Mouse (Mus musculus) neural tube, embryonic 13.5 days (tissue): ENCODE results near the gene Carm1. TPM values are rescaled to one million over a fixed set of nuclear protein-coding genes. Genes with fewer than 3 reads are reported as not detected.

ENCODE experiments used
- ATAC-seq: fragments of 200-750 bp; cut with Nextera tagmentation; 2 replicates; pipeline ENCODE4 v1.8.0; 2017; ENCODE audit warnings: low read depth, mild to moderate bottlenecking, moderate TSS enrichment, moderate library complexity
- H3K27ac ChIP-seq: fragments of 300-500 bp; sonication (generic); replicated peaks from 2 replicates; pipeline ENCODE4 v1.5.1; 2015; ENCODE audit warnings: moderate library complexity, mild to moderate bottlenecking, inconsistent platforms
- H3K27me3 ChIP-seq: fragments of 300-500 bp; sonication (generic); 2 replicates; pipeline ENCODE4 v1.6.1; 2015; ENCODE audit warnings: mild to moderate bottlenecking, inconsistent platforms
- H3K36me3 ChIP-seq: fragments of 300-500 bp; sonication (generic); 2 replicates; pipeline ENCODE4 v1.6.1; 2015; ENCODE audit warnings: mild to moderate bottlenecking, inconsistent platforms
- H3K4me1 ChIP-seq: fragments of 300-500 bp; sonication (generic); replicated peaks from 2 replicates; pipeline ENCODE4 v1.6.1; 2015; ENCODE audit warnings: inconsistent platforms
- H3K4me2 ChIP-seq: fragments of 300-500 bp; sonication (generic); 2 replicates; pipeline ENCODE4 v1.6.1; 2015; ENCODE audit warnings: inconsistent platforms, mild to moderate bottlenecking, moderate library complexity
- H3K4me3 ChIP-seq: fragments of 300-500 bp; sonication (generic); 2 replicates; pipeline ENCODE4 v1.5.1; 2015; ENCODE audit warnings: mild to moderate bottlenecking, inconsistent platforms
- H3K9ac ChIP-seq: fragments of 300-500 bp; sonication (generic); 2 replicates; pipeline ENCODE4 v1.6.1; 2015; ENCODE audit warnings: moderate library complexity, mild to moderate bottlenecking, inconsistent platforms
- H3K9me3 ChIP-seq: fragments of 300-500 bp; sonication (generic); 2 replicates; pipeline ENCODE4 v1.6.1; 2016; ENCODE audit warnings: inconsistent platforms
- WGBS: fragments of 180-500 bp; shearing (Covaris S2); methylation state at CpG from one replicate; pipeline ENCODE4 v1.1.7; 2015; 5-methylcytosine and 5-hydroxymethylcytosine counted together
- polyA plus RNA-seq: library from polyadenylated mRNA; unstranded; fragments of >200 nt; fragmentation: Nextera tagmentation; extraction: Ambion mirVana; gene quantifications from 2 replicates; pipeline ENCODE4 v1.2.1, GENCODE M21; 2015

The Carm1 gene
- polyA plus RNA-seq: 43.8 and 45.8 TPM in 2 replicates

DNA sequence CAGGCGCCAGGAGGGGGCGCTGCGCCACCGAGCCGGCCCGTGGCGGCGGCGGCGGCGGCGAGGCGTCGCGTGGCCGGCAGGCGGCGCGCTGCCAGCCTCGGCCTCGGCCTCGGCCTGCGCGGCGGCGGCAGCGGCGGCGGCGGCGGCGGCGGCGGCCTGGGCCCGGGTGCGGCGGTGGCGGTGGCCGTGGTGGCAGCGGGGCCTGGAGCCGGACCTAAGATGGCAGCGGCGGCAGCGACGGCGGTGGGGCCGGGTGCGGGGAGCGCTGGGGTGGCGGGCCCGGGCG is at the start of gene Carm1:
Gene Carm1 (plus strand): TSS at position 106 of the 286 bp plus-strand sequence.
- WGBS: under 1% methylated on average over 29 of the region's 52 CpGs

DNA sequence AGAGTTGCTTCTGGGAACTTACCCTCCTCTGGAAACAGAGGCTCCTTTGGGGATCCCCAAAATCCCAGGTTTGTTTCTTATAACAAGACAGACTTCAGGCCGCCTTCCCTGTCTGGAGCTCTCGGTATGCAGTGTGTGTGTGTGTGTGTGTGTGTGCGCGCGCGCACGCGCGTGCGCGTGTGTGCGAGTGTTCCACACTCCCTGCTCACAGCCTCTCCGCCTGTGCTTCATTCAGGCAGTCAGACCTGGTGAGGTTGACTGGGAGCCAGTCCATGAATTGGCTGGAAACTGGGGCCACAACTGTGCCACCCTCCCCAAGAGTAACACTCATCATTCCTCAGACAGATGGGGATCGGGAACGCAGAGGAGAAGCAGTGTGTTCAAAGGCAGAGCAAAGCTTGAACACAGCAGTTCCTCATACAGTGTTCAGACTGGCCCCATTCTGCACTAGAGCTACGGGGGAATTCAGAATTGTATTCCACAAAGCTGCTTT is 49.6 kb upstream of the Carm1 start:
- Histone ChIP-seq H3K9me3 (no peaks in the 10 kb centered on the region), H3K4me3 (no peak overlapping the region), H3K27ac (0 out of 2 replicates have a peak overlapping the region, but pooled peaks have one; percentile 23), H3K27me3 (no peaks in the 10 kb centered on the region), H3K4me1 (no peaks in the 10 kb centered on the region), H3K4me2 (no peak overlapping the region), H3K36me3 (peaks cover 50% of the 10 kb centered on the region), H3K9ac (no peak overlapping the region)
- no peak for ATAC-seq
- WGBS: 92% methylated on average over 16 of the region's 16 CpGs

More for the DNA sequence above, at the start of gene Carm1:
- H3K9me3 ChIP-seq: no peaks in the 10 kb centered on the region
- peak within 1 kb of the TSS; percentile 96 for H3K9ac ChIP-seq
- H3K27me3 ChIP-seq: no peaks in the 10 kb centered on the region
- peak within 1 kb of the TSS; percentile 89 for H3K4me2 ChIP-seq
- H3K36me3 ChIP-seq: peaks cover 17% of the 10 kb centered on the region
- H3K27ac ChIP-seq: peak within 1 kb of the TSS; percentile 99
- peak; percentile 49 for ATAC-seq
- peak within 1 kb of the TSS; percentile 58 for H3K4me3 ChIP-seq
- peaks cover 48% of the 10 kb centered on the region for H3K4me1 ChIP-seq

DNA sequence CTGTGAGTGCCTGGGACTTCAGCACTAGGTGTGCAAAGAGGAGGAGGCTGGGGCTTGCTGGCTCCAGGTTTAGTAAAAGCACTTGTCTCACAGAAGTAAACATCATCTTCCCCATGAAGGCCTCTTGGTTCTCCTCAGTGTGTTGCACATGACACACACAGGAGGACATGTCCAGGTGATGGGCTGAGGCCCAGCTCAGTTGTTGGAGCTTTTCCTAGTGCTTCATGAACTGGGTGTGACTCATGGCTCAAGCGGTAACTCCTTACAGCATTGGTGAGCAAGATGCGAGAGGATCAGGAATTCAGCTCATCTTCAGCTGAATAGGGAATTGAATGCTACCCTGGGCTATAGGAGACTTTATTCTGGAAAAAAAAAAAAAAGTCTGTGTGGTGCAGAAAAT is 49.0 kb upstream of the Carm1 start:
- H3K4me3 ChIP-seq: no peak overlapping the region
- no peak overlapping the region for H3K4me2 ChIP-seq
- H3K4me1 ChIP-seq: no peaks in the 10 kb centered on the region
- no peaks in the 10 kb centered on the region for H3K27me3 ChIP-seq
- no peak overlapping the region for H3K27ac ChIP-seq
- H3K9me3 ChIP-seq: no peaks in the 10 kb centered on the region
- peaks cover 50% of the 10 kb centered on the region for H3K36me3 ChIP-seq
- no peak overlapping the region for H3K9ac ChIP-seq
- ATAC-seq: no peak
- WGBS: 96% methylated on average over 2 of the region's 2 CpGs

DNA sequence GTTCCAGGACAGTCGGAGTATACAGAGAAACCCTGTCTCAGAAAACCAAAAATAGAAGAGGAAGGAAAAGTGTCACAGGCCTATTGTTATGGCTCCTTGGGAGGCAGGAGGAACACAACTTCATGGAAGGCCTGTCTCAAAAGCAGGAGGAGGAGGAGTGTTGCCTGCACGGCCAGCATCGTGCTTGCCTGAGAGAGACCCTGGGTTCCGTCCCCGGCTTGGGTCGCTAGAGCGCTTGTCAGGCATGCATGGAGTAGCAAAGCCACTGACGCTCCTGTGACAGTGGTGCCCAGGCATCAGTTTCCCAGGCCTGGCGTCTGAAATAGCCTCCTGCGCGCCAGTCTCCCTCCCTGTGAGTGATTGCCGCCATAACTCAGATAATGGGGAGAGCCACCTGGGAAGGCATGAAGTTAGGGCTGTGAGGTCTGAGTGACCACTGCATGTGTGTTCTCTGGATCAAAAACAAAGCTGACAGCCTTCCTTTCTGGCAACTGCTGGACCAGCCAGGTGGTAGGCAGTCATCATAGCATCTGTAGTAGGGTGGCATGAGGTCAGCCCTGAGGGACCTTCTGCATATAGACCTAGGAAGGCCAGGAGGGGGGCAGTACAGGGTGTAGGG is 48.3 kb upstream of the Carm1 start:
- H3K4me3 ChIP-seq: no peak overlapping the region
- H3K4me2 ChIP-seq: no peak overlapping the region
- H3K9me3 ChIP-seq: no peaks in the 10 kb centered on the region
- no peak overlapping the region for H3K9ac ChIP-seq
- peaks cover 54% of the 10 kb centered on the region for H3K36me3 ChIP-seq
- no peak overlapping the region for H3K27ac ChIP-seq
- no peaks in the 10 kb centered on the region for H3K4me1 ChIP-seq
- 87% methylated on average over 12 of the region's 12 CpGs for WGBS
- ATAC-seq: no peak
- no peaks in the 10 kb centered on the region for H3K27me3 ChIP-seq

DNA sequence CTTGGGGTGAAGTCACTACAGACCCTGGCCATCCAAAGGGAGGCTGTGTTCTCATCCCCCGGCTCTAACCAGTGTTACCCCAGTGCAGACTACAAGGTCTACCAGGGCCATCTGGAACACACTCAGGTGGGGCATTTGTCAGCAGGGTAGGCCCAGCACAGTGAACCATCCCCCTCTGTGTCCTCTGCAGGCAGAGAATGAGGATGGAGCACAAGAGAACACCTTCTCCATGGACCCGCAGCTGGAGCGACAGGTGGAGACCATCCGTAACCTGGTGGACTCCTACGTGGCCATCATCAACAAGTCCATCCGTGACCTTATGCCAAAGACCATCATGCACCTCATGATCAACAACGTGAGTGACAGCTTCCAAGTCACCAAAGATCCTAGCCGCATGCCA is 43.3 kb upstream of the Carm1 start:
- 95% methylated on average over 8 of the region's 8 CpGs for WGBS
- H3K36me3 ChIP-seq: peaks cover 71% of the 10 kb centered on the region
- H3K4me2 ChIP-seq: no peak overlapping the region
- H3K4me1 ChIP-seq: no peaks in the 10 kb centered on the region
- H3K27ac ChIP-seq: no peak overlapping the region
- H3K4me3 ChIP-seq: no peak overlapping the region
- H3K9me3 ChIP-seq: no peaks in the 10 kb centered on the region
- no peak for ATAC-seq
- no peak overlapping the region for H3K9ac ChIP-seq
- no peaks in the 10 kb centered on the region for H3K27me3 ChIP-seq

DNA sequence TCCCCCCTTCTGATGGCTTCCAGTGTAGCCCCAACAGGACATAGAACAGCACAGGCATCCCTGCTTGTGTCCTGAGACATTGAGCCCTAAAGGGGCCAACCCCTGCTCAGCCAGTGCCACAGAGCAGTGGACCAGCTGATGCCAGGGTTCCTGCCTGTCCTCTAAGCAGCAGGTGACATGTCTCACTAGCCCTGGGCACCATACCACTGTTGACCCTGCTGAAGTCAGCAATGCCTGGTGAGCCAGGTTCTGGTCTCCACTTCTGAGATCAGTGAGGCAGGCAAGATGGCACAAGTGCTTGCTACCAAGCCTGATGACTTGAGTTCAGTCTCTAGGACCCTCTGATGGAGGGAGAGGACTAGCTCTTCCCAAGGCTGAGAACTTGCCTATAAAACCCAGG is 40.9 kb upstream of the Carm1 start:
- H3K27me3 ChIP-seq: no peaks in the 10 kb centered on the region
- no peak overlapping the region for H3K4me3 ChIP-seq
- peaks cover 63% of the 10 kb centered on the region for H3K36me3 ChIP-seq
- peaks cover 14% of the 10 kb centered on the region for H3K4me1 ChIP-seq
- ATAC-seq: no peak
- H3K9ac ChIP-seq: peak overlapping the region; percentile 2; the same call in 1 of the 2 replicates
- H3K9me3 ChIP-seq: no peaks in the 10 kb centered on the region
- H3K27ac ChIP-seq: no peak overlapping the region
- H3K4me2 ChIP-seq: no peak overlapping the region

DNA sequence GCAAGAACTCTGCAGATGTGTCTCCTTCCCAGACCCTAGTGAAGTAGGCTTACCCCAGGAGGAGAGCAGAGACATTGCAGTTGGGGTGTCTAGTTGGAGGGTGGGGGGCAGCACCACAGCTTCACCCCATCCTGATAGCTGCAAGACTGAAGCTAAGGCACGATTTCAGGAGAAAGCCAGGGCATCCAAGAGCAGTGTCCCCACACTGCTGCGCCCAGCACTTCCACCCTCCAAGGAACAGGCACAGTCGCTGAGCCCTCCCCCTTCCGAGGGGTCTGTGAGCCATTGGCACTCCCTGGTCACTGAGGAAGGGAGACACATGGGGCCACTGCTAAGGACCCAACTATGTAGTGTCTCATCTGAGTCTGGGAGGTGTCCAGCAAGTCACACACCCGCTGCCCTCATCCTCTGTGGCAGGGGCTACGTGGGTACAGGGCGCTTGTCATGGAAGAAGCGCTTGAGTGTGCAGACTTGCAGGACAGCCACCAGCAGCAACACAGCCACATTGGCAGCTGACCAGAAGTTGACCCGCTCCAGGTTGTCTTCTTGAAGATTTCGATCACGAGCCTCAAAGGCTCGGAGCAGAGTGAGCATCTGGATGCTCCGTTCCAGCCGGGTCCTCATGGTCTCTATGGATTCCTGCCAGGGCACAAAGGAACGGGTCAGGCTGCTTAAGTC is 38.8 kb upstream of the Carm1 start:
- H3K27me3 ChIP-seq: no peaks in the 10 kb centered on the region
- H3K27ac ChIP-seq: no peak overlapping the region
- H3K4me1 ChIP-seq: peaks cover 19% of the 10 kb centered on the region
- no peak for ATAC-seq
- peaks cover 56% of the 10 kb centered on the region for H3K36me3 ChIP-seq
- H3K9me3 ChIP-seq: no peaks in the 10 kb centered on the region
- WGBS: 94% methylated on average over 15 of the region's 15 CpGs
- H3K4me3 ChIP-seq: no peak overlapping the region
- no peak overlapping the region for H3K9ac ChIP-seq
- H3K4me2 ChIP-seq: no peak overlapping the region

DNA sequence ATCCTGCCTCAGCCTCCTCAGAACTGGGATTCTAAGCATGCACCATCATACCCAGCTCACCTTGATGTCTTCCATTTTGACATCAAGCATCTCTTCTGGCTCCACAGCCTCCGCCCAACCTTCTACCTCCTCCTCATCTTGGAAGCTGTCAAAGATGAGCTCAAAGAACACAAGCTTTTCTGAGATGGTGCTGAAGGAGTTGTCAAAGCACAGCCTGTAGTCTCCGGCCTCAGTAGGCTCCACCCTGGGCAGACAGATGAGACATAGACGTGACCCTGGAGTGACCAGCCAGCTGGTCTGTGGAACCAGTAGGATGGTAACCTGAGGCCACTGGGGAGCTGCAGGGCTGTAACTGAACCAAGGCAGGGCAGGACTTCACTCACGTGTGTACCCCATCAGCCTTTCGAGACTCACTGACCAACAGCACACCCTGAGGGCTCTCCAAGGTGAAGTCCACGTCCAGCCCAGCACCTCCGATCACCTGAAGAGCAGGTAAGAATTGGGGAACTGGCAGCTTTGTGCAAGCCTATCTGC is 37.8 kb upstream of the Carm1 start:
- Histone ChIP-seq H3K27ac (no peak overlapping the region), H3K36me3 (peaks cover 48% of the 10 kb centered on the region), H3K4me3 (peak overlapping the region; percentile 63), H3K9me3 (no peaks in the 10 kb centered on the region), H3K4me1 (peaks cover 19% of the 10 kb centered on the region), H3K9ac (peak overlapping the region; percentile 78; the same call in 1 of the 2 replicates), H3K27me3 (no peaks in the 10 kb centered on the region), H3K4me2 (peak overlapping the region; percentile 66)
- no peak for ATAC-seq
- 79% methylated on average over 7 of the region's 7 CpGs for WGBS

DNA sequence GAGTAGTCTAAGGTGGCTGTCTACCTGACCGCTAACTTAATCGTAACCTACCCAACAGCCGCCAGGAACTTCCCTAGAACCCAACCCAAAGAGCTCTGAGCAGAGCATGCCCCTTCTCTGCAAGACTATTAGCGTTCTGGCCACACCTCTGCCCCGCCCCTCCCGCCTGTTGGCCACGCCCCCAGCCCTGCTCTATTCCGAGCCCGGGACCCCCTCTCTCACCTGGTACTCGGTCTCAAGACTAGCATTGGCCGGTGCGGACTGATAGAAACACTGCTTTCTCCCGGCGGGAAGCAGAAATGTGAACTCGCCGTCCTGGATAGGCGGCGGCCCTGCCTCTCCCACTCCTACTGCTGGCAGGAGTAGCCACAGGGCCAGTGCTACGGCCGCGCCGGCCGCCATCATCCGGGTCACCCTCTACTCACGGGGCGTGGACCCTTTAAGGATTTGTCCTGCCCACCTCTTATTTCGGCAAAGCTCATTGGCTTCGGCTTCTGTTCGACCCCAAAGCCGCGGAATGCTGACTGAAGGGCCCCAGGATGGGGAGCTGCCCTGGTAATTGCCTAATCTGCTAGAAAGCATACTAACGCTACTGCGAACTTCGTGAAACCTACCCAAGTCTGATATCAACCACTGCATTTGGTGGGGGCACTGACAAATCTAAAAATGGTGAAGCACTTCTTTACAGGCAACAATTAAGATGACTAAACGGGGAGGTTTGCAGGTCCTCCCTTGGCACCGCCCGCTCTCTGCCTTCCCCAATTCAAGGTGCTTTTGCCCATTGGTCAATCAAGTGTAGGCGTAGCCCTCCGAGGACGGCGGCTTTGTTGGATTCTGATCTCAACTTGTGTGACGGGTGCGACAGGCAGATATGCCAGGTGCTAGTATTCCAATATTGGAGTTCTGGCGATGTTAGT is 36.7 kb upstream of the Carm1 start, which contains the start of gene Tmed1:
Gene Tmed1 (minus strand): TSS at position 481 of the 917 bp plus-strand sequence.
- H3K4me1 ChIP-seq: peaks cover 19% of the 10 kb centered on the region
- peak within 1 kb of the TSS; percentile 63 for H3K4me3 ChIP-seq
- H3K9ac ChIP-seq: peak within 1 kb of the TSS; percentile 78
- peak within 1 kb of the TSS; percentile 93 for H3K27ac ChIP-seq
- ATAC-seq: peak; percentile 96
- peak within 1 kb of the TSS; percentile 66 for H3K4me2 ChIP-seq
- no peaks in the 10 kb centered on the region for H3K9me3 ChIP-seq
- H3K36me3 ChIP-seq: peaks cover 37% of the 10 kb centered on the region
- under 1% methylated on average over 44 of the region's 44 CpGs for WGBS
- H3K27me3 ChIP-seq: no peaks in the 10 kb centered on the region

DNA sequence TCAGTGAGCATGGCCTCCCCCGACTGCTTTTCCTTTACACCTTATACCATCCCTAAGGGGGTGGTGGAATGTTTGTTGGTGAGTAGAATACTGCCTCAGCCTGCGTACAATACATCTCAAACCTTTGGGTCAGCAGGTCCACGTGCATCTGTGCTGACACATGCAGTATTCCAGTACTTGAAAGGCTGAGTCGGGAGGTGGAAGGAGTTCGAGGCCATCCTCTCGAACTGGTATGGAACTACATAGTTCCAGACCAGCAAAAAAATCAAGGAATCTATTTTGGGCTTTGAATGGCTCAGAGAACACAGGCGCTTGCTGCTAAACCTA is 36.0 kb upstream of the Carm1 start:
- no peaks in the 10 kb centered on the region for H3K27me3 ChIP-seq
- peak; percentile 30 for ATAC-seq
- H3K36me3 ChIP-seq: peaks cover 31% of the 10 kb centered on the region
- WGBS: 7% methylated on average over 7 of the region's 7 CpGs
- H3K4me1 ChIP-seq: peaks cover 19% of the 10 kb centered on the region
- H3K27ac ChIP-seq: peak overlapping the region; percentile 93
- peak overlapping the region; percentile 63 for H3K4me3 ChIP-seq
- no peaks in the 10 kb centered on the region for H3K9me3 ChIP-seq
- H3K4me2 ChIP-seq: peak overlapping the region; percentile 66
- peak overlapping the region; percentile 78 for H3K9ac ChIP-seq

DNA sequence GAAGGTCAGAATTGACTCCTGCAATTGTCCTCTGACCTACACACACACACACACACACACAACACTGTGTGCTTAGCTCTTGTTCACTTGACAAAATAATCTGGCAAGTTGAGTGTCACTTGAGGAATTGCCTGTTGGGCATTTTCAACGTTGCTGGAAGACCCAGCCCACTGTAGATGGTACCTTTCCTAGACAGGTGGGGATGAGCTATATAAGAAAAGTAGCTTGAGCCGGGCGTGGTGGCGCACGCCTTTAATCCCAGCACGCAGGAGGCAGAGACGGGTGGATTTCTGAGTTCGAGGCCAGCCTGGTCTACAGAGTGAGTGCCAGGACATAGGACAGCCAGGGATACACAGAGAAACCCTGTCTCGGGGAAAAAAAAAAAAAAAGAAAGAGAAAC is 35.6 kb upstream of the Carm1 start:
- peak overlapping the region; percentile 93; the same call in 1 of the 2 replicates for H3K27ac ChIP-seq
- H3K27me3 ChIP-seq: no peaks in the 10 kb centered on the region
- H3K4me3 ChIP-seq: peak overlapping the region; percentile 63
- H3K4me1 ChIP-seq: peaks cover 19% of the 10 kb centered on the region
- ATAC-seq: no peak
- WGBS: 84% methylated on average over 9 of the region's 9 CpGs
- peak overlapping the region; percentile 66 for H3K4me2 ChIP-seq
- H3K9ac ChIP-seq: peak overlapping the region; percentile 78
- H3K36me3 ChIP-seq: peaks cover 27% of the 10 kb centered on the region
- H3K9me3 ChIP-seq: no peaks in the 10 kb centered on the region

DNA sequence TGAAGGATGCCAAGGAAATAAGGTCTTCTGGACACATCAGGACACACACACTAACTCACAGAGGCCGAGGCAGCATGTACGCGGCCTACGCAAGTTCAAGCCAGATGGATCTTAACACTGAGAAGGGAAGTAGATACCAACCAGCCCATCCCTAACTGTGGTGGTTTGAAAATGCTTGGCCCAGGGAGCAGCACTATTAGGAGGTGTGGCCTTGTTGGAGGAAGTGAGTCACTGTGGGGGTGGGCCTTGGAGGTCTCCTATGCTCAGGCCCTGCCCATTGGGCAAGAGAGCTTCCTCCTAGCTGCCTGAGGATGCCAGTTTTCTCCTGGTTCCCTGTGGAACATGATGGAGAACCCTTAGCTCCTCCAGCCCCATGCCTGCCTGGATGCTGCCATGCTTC is 33.2 kb upstream of the Carm1 start:
- Histone ChIP-seq H3K9me3 (no peaks in the 10 kb centered on the region), H3K4me3 (no peak overlapping the region), H3K4me1 (peaks cover 19% of the 10 kb centered on the region), H3K4me2 (no peak overlapping the region), H3K9ac (no peak overlapping the region), H3K36me3 (peaks cover 3% of the 10 kb centered on the region; the same call in 1 of the 2 replicates), H3K27me3 (no peaks in the 10 kb centered on the region), H3K27ac (no peak overlapping the region)
- no peak for ATAC-seq
- WGBS: 97% methylated on average over 4 of the region's 4 CpGs
